Mouse (Mus musculus) heart, embryonic 10.5 days (tissue): ENCODE results near the gene A830005F24Rik. TPM values are rescaled to one million over a fixed set of nuclear protein-coding genes. Genes with fewer than 3 reads are reported as not detected.
"Not testable (repeated sequence)": the region's sequence is repeated elsewhere in the genome, so short reads cannot be mapped to it uniquely, and the experiment has no call there.

Experiments
- DNase-seq: peaks from one replicate; pipeline ENCODE4 v3.0.0-alpha.2; 2017; ENCODE audit warnings: low spot score
- H3K27ac ChIP-seq: fragments of 300-500 bp; sonication (generic); 2 replicates; pipeline ENCODE4 v1.5.1; 2016; ENCODE audit warnings: mild to moderate bottlenecking
- H3K27me3 ChIP-seq: fragments of 300-500 bp; sonication (generic); 2 replicates; pipeline ENCODE4 v1.6.1; 2016; ENCODE audit warnings: mild to moderate bottlenecking; ENCODE audit not compliant: poor library complexity, insufficient read depth, severe bottlenecking
- H3K36me3 ChIP-seq: fragments of 300-500 bp; sonication (generic); 2 replicates; pipeline ENCODE4 v1.6.1; 2016; ENCODE audit warnings: mild to moderate bottlenecking, moderate library complexity
- H3K4me1 ChIP-seq: fragments of 300-500 bp; sonication (generic); 2 replicates; pipeline ENCODE4 v1.6.1; 2016; ENCODE audit warnings: mild to moderate bottlenecking
- H3K4me3 ChIP-seq: fragments of 300-500 bp; sonication (generic); 2 replicates; pipeline ENCODE4 v1.5.1; 2016; ENCODE audit warnings: mild to moderate bottlenecking, moderate library complexity
- H3K9me3 ChIP-seq: fragments of 300-500 bp; sonication (generic); 2 replicates; pipeline ENCODE4 v1.6.1; 2016; ENCODE audit warnings: mild to moderate bottlenecking, moderate library complexity
- WGBS: fragments of 180-500 bp; shearing (Covaris S2); methylation state at CpG from one replicate; pipeline ENCODE4 v1.1.7; 2016; 5-methylcytosine and 5-hydroxymethylcytosine counted together
- polyA plus RNA-seq: library from polyadenylated mRNA; unstranded; fragments of >200 nt; fragmentation: Nextera tagmentation; extraction: Ambion mirVana; gene quantifications from 2 replicates; pipeline ENCODE4 v1.2.1, GENCODE M21; 2016

The A830005F24Rik gene
- polyA plus RNA-seq, 1 experiment from 2014 or later = 2.0 TPM

DNA sequence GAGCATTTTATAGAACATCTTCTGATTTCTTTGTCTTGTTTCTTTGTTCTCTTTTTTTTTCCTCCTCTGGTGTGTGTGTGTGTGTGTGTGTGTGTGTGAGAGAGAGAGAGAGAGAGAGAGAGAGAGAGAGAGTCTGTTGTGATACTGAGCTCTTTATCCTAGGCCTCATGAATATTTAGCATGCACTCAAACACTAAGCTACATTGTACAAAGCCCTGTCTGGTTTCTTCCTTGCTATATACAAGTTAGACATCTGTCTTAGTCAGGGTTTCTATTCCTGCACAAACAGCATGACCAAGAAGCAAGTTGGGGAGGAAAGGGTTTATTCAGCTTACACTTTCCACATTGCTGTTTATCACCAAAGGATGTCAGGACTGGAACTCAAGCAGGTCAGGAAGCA, 5.8 kb downstream of the A830005F24Rik start:
- not testable (repeated sequence) for H3K27me3 ChIP-seq, H3K9me3 ChIP-seq, H3K27ac ChIP-seq, H3K4me3 ChIP-seq, DNase-seq, H3K36me3 ChIP-seq, H3K4me1 ChIP-seq

GRCm38 (mm10) chr13:48525745-48526144, 12.4 kb downstream of the A830005F24Rik start:
- Histone ChIP-seq H3K27ac (no peak overlapping the region), H3K36me3 (no peaks in the 10 kb centered on the region), H3K9me3 (no peaks in the 10 kb centered on the region), H3K27me3 (no peaks in the 10 kb centered on the region), H3K4me1 (no peaks in the 10 kb centered on the region), H3K4me3 (no peak overlapping the region)
- no peak for DNase-seq
- 72% methylated on average over 5 of the region's 5 CpGs for WGBS

DNA sequence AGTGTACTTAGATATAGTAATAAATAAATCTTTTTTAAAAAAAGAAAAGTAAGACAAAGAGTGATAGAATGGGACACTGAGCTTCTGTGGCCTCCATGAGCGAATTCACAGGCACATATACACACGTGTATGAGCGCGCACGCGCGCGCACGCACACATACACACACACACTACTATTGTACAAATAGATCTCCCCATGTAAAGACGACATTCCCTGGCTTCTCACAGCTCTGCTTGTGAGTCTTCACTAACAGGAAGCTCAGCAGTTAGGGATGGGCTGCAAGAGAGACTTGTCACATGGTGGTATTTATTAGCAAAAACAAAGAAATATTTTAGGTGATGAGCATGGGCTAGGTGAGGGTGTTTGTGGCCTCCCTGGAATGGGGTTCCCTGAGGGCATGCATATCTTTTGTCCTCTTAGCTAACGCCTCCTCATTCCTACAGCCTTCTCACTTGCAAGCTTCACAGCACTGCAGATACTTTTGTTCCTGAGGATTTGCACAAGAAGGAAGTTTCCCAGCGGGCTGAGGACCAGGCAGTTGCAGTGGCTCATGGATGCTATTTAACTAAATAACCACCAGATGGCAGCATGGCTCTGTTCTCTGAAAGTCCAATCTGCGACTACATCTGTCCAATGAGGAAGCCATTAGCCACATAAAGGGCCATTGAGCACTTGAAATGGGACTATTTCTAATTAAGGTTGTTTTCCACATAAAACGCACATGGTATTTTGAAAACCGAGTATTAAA, 14.9 kb downstream of the A830005F24Rik start:
- 52% methylated on average over 15 of the region's 15 CpGs for WGBS
- DNase-seq = no peak
- no peaks in the 10 kb centered on the region for H3K4me1 ChIP-seq
- no peak overlapping the region for H3K4me3 ChIP-seq
- no peak overlapping the region for H3K27ac ChIP-seq
- peaks cover under 1% of the 10 kb centered on the region; the same call in 1 of the 2 replicates for H3K36me3 ChIP-seq
- H3K9me3 ChIP-seq = no peaks in the 10 kb centered on the region
- no peaks in the 10 kb centered on the region for H3K27me3 ChIP-seq

GRCm38 (mm10) chr13:48529028-48529427, 15.7 kb downstream of the A830005F24Rik start:
- Histone ChIP-seq H3K36me3 (peaks cover 5% of the 10 kb centered on the region; the same call in 1 of the 2 replicates), H3K4me3 (no peak overlapping the region), H3K4me1 (no peaks in the 10 kb centered on the region), H3K9me3 (no peaks in the 10 kb centered on the region), H3K27ac (no peak overlapping the region), H3K27me3 (no peaks in the 10 kb centered on the region)
- 37% methylated on average over 2 of the region's 2 CpGs for WGBS
- DNase-seq = no peak

- WGBS = 76% methylated on average over 2 of the region's 2 CpGs
- no peak for DNase-seq
- Histone ChIP-seq H3K27me3 (no peaks in the 10 kb centered on the region), H3K36me3 (peaks cover 18% of the 10 kb centered on the region; the same call in 1 of the 2 replicates), H3K4me3 (no peak overlapping the region), H3K9me3 (no peaks in the 10 kb centered on the region), H3K4me1 (no peaks in the 10 kb centered on the region), H3K27ac (no peak overlapping the region)
These were observed 17.3 kb downstream of the A830005F24Rik start for GRCm38 (mm10) chr13:48530685-48531084.

DNA sequence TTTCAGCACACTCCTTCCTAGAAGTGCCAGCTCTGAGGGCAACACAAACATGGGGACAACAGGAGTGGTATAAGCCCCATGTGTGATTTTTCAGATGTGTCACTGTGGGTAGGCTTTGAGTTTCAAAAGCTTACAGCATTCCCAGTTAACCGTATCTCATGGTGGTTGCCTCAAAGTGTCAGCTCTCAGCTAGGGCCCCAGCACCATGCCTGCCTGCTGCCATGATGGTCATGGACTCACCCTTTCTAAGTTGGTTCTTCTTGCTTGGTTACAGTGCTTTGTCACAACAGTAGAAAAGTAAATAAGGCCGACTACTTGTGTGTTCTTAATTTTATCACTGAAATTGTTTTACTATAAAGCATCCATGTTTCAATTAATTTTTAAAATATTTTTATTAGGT, 18.1 kb downstream of the A830005F24Rik start:
- H3K4me1 ChIP-seq = no peaks in the 10 kb centered on the region
- H3K27me3 ChIP-seq = no peaks in the 10 kb centered on the region
- H3K36me3 ChIP-seq = peaks cover 23% of the 10 kb centered on the region; the same call in 1 of the 2 replicates
- 63% methylated on average over 2 of the region's 2 CpGs for WGBS
- no peak for DNase-seq
- no peak overlapping the region for H3K27ac ChIP-seq
- no peaks in the 10 kb centered on the region for H3K9me3 ChIP-seq
- H3K4me3 ChIP-seq = no peak overlapping the region

GRCm38 (mm10) chr13:48533441-48533840, 20.1 kb downstream of the A830005F24Rik start:
- DNase-seq = no peak
- no peaks in the 10 kb centered on the region for H3K9me3 ChIP-seq
- H3K4me1 ChIP-seq = no peaks in the 10 kb centered on the region
- no peak overlapping the region for H3K27ac ChIP-seq
- H3K27me3 ChIP-seq = no peaks in the 10 kb centered on the region
- 89% methylated on average over 5 of the region's 5 CpGs for WGBS
- no peak overlapping the region for H3K4me3 ChIP-seq
- H3K36me3 ChIP-seq = peaks cover 39% of the 10 kb centered on the region

DNA sequence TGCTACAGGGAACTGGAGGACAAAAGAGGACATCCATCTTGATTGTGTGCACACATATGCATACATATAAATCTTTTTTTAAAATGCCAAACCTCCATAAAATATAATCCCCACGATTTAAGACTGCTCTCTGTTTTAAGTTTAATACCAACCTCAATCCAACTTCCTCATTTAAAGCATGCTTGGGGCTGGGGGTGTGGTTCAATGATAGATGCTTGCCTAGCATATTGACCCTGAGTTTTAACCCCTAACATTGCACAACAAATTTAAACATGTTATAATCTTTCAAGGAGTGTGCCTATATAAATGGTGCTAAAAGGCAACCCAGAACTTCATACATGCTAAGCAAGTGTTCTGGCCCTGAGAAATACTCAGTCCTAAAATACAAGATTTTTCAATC, 27.1 kb downstream of the A830005F24Rik start:
- Histone ChIP-seq H3K36me3 (peaks cover 21% of the 10 kb centered on the region), H3K9me3 (no peaks in the 10 kb centered on the region), H3K4me3 (no peak overlapping the region), H3K27ac (no peak overlapping the region), H3K27me3 (no peaks in the 10 kb centered on the region), H3K4me1 (peaks cover 26% of the 10 kb centered on the region)
- DNase-seq = no peak
- 60% methylated on average over 1 of the region's 1 CpGs for WGBS

DNA sequence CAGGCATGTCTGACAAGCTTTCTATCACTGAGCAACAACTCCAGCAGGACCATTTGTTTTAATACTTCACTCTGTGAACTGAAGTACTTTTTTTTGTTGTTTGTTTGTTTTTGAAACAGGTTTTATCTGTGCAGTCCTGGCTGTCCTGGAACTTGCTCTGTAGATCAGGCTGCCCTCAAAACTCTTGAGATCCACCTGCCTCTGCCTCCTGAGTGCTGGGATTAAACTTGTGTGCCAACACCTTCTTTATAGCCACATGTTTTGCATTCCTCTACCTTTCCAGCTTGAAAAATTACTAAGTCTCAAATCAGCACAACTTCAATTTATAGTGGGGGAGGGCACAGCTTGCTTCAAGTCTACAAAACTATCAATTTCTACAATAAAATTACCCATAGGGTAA, 31.0 kb downstream of the A830005F24Rik start:
- no peaks in the 10 kb centered on the region for H3K36me3 ChIP-seq
- H3K4me1 ChIP-seq = peaks cover 26% of the 10 kb centered on the region
- no peaks in the 10 kb centered on the region for H3K9me3 ChIP-seq
- no peaks in the 10 kb centered on the region for H3K27me3 ChIP-seq
- H3K4me3 ChIP-seq = peak overlapping the region; percentile 92
- H3K27ac ChIP-seq = no peak overlapping the region
- no peak for DNase-seq

DNA sequence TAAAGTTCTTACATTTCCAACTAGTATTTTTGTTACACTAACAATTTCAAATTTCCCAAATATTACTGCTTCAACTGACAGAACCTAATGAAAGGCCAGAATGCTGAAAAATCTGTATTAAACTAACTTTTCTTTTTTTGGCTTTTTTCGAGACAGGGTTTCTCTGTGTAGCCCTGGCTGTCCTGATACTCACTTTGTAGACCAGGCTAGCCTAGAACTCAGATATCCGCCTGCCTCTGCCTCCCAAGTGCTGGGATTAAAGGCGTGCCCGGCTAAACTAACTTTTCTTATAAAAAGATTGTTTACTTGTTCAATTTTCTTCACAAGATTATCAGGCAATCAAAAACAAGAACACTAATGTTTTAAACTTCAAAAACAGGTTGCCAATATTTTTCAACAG, 31.5 kb downstream of the A830005F24Rik start:
- Histone ChIP-seq H3K27ac (peak overlapping the region; percentile 100), H3K4me1 (peaks cover 28% of the 10 kb centered on the region), H3K36me3 (no peaks in the 10 kb centered on the region), H3K4me3 (peak overlapping the region; percentile 92), H3K27me3 (no peaks in the 10 kb centered on the region), H3K9me3 (no peaks in the 10 kb centered on the region)
- DNase-seq = no peak
- 37% methylated on average over 4 of the region's 4 CpGs for WGBS

DNA sequence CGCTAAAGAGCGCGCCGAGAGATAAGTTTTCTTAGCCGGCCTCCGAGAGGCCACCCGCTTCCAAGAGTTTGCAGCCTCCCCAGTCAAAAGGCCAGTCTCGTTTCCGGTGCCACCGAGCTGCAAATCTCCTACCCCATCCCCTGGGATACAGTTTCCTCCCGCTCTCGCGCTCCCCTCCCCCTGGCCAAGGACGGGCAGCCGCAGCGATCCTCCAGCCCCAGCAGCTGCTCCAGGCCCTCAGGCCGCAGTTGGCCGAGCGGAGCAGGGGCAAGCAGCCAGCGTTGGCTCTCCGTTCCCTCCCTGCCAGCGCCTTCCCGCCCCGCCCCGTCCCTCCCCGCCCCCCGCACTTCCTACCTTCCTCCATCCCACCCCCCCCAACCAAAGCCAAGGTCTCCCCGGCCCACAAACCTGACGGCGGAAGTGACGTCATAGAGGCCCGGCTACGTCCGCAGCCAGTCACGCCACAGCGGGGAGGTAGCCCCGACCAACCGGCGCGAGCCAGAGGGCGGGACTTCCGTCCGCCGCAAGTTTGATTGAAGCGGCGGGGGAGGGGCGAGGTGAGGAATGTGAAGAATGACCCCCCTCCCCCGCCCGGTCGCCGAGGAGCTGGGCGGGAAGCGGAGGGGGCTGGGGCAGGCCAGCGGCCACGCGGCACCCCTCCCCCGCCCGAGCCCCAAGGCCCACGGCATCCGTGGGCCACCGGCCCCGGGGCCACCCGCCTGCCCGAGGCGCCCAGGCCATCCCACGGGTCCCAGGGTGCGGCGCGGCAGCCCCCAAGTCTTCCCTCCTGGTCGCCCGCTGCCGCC, 32.3 kb downstream of the A830005F24Rik start:
- H3K27me3 ChIP-seq = no peaks in the 10 kb centered on the region
- no peaks in the 10 kb centered on the region for H3K9me3 ChIP-seq
- H3K27ac ChIP-seq = peak overlapping the region; percentile 100
- H3K36me3 ChIP-seq = no peaks in the 10 kb centered on the region
- H3K4me3 ChIP-seq = peak overlapping the region; percentile 92
- DNase-seq = peak; percentile 99
- H3K4me1 ChIP-seq = peaks cover 29% of the 10 kb centered on the region
- 1% methylated on average over 53 of the region's 72 CpGs for WGBS

DNA sequence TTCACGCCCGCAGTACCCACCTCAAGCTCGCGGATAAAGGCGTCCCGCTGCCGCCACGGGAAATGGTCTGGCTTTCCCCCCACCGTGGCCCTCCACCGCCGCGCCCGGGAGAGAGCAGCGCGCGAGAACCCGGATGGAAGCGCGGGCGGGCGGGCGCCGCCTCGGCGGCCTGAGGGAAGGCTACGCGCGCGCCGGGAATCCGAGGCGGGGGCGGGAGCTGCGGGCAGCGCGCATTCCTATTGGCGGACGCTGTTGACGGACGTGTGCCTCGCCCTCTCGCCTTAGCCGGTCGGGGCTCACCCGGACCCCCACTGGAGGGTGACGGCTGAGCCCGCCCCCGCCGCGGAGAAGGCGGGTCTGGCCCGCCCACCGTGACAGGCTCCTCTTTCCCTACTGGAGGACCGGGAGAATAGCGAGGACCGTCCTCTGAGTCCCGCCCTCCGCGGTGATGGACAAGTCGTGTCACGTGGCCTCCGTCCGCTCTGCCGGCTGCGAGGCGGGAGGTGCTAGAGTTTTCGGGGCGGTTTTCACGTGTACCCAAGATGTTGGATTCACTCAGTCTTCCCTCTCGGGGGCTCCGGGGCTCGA, 33.1 kb downstream of the A830005F24Rik start:
- Histone ChIP-seq H3K9me3 (no peaks in the 10 kb centered on the region), H3K27ac (peak overlapping the region; percentile 100), H3K27me3 (no peaks in the 10 kb centered on the region), H3K4me1 (peaks cover 23% of the 10 kb centered on the region), H3K36me3 (no peaks in the 10 kb centered on the region), H3K4me3 (peak overlapping the region; percentile 92)
- WGBS = under 1% methylated on average over 72 of the region's 72 CpGs
- peak; percentile 100 for DNase-seq

GRCm38 (mm10) chr13:48547623-48548022, 34.3 kb downstream of the A830005F24Rik start:
- no peaks in the 10 kb centered on the region for H3K36me3 ChIP-seq
- WGBS = 95% methylated on average over 6 of the region's 6 CpGs
- H3K27ac ChIP-seq = no peak overlapping the region
- H3K9me3 ChIP-seq = no peaks in the 10 kb centered on the region
- DNase-seq = no peak
- H3K27me3 ChIP-seq = no peaks in the 10 kb centered on the region
- H3K4me3 ChIP-seq = no peak overlapping the region
- peaks cover 32% of the 10 kb centered on the region for H3K4me1 ChIP-seq
